Mouse (Mus musculus): ENCODE data around the gene Magohb.
A peak's percentile ranks its signal among the peaks of the same experiment; 100 is the strongest.
"Not testable (repeated sequence)": the region's sequence is repeated elsewhere in the genome, so short reads cannot be mapped to it uniquely, and the experiment has no call there.

Magohb gene

DNA sequence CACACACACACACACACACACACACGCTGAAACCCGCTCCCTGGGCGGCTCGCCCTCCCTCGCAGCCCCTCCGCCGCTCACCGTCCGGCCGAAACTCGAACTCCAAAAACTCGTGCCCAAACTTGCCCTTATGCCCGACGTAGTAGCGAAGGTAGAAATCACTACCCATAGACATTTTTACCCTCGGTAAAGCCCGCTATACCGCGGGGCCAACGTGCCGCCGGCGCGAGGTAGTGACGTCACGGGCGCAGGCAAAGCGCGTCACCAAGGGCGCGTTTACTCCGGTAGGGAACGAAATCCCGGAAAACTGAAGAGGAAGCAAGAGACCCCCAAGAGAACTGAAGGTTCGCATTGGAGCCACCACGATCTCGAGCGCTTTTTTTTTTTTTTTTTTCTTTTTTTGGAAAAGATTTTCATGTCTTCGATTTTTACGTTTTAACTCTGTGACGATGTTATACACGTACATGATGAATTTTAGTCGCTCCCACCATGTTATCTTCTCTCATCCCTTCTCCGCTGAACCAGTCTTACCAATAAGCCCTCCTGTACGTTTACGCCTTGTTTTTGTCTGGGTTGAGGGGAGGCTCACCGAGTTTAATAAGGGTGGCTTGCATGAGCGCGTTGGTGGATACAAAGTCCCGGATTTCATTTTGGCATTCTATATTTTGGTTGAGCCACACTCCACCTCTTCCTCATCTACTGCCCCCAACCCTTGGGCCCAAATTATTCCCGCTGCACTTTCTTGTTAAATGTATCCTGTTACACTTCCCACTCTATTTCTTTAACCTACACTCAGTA is at the start of gene Magohb:
Gene Magohb, minus strand, starts transcription at position 254 of the 798 bp plus-strand sequence.
- peak; percentile 94 for DNase-seq (ENCODE audit: low read depth)

DNA sequence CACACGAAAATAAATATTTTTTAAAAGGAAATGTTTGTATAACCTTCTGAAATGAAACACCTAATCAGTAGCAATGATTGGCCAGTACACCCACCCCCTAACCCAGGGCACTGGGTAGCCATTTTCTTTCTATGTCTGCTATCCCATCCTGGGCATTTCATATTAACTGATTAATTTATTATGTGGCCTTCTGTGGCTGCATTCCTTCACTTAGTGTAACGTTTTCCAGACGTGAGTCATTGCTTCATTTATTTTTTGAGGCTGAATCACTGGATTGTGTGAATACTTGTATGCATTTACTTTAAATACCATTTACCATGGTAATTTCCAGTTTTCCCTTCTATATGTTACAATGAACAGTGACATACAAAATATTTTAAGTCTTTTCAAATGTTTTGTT is 47.0 kb upstream of the Magohb start:
- DNase-seq (ENCODE audit: low read depth) = peak; percentile 68

DNA sequence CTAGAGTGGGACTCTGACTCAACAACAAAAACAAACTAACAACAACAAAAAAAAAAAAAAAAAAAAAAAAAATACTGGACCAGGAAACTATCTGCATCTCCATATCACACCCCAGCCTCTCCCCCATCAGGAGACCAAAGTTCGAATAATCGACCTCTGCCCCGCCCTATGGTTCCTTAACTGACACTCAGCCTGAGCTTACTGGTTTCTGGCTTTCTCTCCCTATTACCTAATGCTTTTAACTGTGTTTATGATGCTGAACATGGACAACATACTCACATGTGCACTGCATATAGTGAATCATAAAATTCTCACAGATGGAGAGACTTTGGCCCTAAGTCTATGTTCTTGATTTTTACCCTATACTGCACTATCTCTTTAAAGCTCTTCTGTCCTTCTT is 46.3 kb upstream of the Magohb start:
- peak; percentile 24 for DNase-seq (ENCODE audit: low read depth)

DNA sequence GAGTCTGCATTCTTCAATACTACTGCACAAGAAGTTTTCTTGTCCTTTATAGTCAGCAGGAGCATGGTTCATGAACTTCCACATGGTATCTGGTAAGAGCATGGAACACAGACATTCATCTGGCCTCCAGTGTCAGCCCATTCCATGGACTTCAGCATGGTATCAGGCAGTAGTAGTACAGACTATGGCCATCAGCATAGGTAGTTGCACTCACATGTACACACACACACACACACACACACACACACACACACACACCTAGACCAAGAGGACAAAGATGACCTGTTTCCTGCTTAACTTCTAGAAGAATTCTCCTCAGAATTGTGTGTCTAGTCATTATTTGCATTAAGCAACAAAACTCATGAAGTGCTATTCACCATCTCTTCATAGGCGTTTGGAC is 45.7 kb upstream of the Magohb start:
- DNase-seq (ENCODE audit: low read depth) = no peak

DNA sequence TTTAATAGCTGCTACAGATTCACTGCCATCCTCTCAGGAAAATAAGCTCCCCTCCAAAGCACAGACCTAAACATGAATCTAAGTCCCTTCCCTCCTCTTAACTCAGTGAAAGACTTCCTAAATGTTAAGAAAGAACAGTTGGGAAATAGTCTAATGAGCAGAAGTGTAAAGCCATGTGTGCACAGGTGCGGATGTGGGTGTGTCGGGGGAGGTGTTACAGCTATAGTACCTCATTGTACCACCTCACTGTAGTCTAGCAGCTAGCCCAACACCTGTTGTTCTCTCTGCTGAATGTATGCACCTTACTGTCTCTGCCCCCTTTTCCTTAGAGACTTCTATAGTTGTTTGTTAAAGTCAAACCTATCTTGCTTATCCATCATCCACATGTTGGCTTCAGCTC is 34.0 kb upstream of the Magohb start:
- no peak for DNase-seq (ENCODE audit: low read depth)

DNA sequence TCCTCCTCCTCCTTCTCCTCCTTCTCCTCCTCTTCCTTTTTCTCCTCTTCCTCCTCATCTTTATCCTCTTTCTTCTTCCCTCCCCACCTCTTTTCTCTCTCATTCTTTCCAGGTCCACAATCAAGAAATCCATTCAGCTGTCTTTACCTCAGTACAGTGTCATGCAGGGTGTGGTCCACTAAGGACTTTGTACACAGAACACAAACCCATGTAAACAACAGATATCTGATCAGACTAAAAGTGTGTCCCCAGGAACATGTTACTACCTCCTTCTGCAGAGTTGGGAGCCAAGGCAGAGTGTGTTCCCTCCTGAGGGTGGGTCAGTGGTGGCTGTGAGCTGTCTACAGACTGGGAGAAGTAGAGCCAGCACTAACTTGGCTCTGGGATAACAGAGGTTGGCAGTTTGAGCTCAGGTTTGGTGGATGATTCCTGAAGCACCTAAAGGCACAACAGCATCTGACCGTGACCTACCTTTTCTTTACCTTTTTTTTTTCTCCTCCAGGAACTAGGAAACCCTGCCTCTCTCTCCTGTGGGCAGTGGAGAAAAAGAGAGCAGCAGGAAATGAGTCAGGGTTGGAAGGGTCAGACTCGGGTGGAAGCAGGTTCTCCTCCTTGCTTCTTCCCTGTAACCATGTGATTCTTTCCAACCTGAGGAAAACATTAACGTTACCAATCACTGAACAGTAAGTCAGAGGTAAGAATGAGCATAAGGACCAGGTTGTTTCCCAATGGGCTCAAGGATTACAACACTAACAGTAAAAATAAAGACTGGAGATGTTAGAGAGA is 29.0 kb upstream of the Magohb start:
- DNase-seq (ENCODE audit: low read depth) = no peak

DNA sequence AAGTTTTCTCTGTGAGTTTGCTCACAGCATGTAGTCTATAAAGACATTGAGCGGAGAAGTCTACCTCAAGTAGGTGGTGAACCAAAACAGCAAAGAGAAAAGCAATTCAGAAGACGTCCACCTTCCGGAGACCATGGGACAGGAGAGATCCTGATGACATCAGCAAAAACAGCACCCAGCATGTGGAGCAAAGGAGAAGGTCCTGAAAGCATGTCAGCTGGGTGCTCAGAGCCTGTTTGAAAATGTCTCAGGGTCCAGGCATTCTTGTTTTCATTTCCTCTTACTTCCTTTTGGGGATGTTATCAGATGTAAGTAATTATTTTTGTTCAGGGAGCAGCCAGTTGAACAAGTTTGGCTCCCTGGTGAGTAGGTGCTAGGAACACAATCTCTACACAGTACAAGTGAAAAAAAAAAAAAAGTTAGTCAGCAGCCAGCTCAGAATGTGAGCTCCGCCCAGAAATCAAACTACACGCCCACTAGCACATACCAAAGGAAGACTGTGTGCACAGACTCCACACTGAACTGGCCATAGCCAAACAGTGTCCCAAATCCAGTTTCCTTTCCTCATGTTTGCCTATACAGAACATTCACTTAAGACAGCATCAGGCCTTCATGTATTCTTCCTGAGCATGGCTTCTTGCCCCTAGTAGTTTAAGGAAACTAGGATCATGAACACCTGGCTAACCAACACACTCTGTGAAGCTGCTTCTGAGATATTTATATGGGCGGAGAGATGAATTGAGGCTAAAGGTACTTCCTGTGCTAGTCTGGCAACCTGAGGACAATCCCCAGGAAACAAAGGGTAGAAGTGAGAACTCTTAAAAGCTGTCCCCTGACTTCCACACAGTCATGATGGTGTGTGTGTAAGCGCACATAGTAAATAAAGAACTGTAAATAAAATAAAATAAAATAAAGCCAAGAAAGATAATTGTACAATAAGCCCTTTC is 23.4 kb upstream of the Magohb start:
- DNase-seq (ENCODE audit: low read depth) = peak; percentile 64

DNA sequence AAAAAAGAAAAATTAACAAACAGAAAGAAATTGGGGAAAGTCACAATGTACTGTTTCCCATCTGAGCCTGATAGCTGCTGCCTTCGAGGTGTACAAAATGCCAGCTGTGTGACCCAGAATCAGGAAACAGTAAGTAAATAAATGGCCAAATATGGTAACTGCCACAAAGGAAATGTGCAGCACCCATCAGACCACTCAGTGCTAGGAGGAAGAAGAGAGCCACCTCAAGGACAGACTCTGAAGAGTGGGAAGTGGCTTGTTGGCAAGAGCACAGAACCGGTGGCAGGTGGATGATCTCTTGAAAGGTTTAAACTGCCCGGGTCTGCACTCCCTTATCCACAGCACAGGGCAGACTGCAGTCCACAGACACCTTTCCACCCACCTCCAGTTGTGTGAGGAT is 15.0 kb upstream of the Magohb start:
- no peak for DNase-seq (ENCODE audit: low read depth)

DNA sequence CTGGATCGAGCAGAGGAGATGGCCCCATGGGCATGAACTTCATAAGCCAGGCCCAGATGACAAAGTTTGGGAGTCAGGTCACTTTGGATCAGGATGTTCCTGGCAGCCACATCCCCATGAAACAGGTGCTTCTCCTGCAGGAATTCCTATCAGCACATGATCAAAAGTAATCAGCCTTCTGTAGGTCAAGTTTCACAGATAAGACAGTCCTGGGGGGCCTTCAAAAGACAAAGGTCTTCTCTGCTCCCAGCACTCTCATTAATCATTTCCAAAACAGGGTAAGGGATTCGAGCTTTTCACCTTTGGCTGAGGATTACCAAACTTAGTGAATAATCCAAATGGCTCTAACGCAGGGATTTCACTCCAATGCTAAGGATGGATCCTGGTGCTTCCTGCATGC is 11.7 kb upstream of the Magohb start:
- no peak for DNase-seq (ENCODE audit: low read depth)

DNA sequence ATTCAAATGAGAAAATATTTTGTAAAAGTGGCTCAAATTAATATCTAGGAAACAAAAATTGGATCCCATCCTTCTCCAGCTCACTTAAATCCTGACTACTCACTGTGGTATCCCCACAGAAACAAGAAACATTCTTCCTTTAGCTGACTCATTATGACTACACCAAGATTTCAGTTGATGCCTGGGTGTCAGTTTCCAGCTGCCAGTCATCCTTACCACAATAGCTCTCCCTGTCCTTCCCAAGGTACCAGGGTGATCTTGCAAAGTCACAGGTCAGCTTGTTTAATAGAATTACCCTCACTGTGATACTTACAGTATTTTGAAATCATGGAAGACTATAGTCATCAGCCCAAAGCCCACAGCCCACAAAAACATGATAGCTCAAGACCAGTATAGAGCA is 5.5 kb upstream of the Magohb start:
- DNase-seq (ENCODE audit: low read depth) = peak; percentile 75

DNA sequence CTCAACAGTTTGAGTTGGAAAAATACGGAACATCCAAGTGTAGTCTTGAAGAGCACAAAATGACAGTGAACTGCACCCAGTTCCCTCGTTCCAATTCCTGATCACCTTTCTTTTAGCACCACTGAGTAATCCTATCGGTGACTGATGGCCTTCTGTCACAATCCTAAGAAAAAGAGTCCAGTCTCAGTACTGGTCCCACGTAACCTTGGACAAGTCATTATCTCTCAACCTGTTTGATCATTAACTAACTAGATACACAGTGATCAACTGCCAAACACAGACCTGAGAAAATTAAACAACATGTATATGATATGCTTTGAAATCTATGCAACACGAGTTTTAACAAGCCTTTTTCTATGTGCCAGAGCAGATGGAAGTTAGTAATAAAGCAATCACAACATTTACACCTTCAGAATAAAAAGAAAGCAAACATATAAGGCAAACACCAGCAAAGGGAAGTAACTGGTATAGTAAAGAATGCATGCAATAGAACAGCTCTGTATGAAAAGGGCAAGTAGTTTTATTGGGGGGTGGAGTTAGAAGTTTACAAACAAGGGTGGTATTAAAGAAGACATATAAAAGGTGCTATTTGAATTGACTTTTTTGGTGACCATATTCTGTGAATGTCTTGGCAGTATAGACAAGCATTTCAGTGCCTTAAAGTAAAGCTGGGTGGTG is 1.5 kb upstream of the Magohb start:
- no peak for DNase-seq (ENCODE audit: low read depth)

DNA sequence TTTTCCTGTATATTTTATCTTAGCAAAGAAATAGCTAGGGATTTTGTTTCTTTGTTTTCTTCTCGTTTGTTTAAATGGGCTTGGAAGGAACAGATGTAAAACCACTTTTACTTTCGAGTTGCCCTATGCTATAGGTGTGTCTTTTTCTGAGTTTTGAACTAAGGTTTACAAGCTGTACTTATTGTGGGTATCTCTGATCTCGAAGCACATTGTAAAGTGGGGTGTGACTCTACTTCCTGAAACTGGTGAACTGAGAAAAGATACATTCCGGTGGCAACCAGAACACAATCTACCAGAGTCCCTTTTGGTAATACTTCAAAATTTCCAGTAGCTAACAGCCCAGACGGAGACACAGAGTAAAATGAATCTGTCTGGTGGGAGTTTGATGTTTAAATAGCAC is 872 bp upstream of the Magohb start:
- no peak for DNase-seq (ENCODE audit: low read depth)

DNA sequence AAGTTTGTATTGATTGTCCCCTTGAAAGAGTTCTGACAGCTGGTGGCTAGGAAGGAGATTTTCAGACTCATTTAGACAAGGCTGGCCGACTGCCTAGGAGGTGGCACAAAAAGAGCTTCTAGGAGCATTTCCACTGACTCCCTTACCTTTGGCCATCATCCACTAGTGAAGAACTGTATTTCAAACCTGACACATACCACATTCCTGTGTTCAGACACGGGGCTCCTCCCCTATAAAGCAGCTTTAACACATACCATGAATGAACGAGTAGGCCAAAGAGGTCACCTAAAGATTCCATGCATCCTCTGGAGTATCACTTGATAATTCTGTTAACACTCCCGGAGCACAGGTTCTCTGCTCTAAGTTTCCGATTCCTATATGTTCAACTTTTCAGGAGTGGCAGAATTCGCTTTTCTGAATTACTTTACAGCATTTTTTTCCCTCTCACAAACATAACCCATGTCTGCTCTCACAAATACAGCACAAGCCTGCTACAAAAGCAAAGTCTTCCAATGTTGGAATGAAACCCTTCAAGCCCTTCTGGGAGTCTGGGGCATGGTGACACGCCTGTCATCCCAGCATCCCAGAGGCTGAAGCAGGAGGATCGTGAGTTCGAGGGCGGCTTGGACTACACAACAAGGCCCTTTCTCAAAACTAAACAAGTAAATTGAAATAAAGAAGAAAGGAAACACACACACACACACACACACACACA is 611 bp downstream of the Magohb start:
- DNase-seq (ENCODE audit: low read depth) = peak; percentile 58

DNA sequence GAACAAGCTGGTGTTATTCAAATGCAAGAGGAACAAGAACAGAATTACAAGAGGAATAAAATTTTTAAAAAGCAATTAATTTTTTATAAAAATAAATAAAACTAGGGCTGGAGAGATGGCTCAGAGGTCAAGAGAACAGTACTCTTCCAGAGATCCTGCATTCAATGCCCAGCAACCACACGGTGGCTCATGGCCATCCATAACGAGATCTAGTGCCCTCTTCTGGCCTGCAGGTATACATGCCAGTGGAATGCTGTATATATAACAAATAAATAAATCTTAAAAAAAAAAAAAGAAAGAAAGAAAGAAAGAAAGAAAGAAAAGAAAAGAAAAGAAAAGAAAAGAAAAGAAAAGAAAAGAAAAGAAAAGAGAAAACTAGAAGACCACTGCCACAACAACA is 2.6 kb downstream of the Magohb start:
- peak; percentile 83 for DNase-seq (ENCODE audit: low read depth)

DNA sequence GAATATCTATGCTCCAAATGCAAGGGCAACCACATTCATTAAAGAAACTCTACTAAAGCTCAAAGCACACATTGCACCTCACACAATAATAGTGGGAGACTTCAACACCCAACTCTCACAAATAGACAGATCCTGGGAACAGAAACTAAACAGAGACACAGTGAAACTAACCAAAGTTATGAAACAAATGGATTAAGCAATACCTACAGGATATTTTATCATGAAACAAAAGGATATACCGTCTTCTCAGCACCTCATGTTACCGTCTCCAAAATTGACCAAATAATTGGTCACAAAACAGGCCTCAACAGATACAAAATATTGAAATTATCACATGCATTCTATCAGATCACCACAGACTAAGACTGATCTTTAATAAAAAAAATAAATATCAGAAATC is 14.9 kb downstream of the Magohb start:
- DNase-seq (ENCODE audit: low read depth) = not testable (repeated sequence)

DNA sequence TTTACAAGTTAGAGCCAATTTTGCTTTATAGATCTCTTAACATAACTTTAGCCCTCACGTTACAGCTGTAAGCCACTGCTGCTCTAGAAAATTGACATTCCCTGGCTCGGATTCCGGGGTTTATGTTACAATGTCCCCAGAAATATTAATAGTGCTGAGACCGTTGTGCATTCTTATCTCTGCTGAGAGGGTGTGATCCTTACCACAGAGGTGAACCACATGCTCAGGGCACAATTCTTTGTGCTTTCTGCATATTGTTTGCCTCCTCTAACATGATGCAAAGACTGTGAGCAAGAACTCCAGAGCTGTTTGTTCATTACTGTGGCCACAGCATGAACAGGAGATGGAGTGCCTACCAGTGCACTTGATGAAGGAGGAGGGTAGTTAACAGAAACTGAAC is 16.4 kb downstream of the Magohb start:
- DNase-seq (ENCODE audit: low read depth) = no peak

DNA sequence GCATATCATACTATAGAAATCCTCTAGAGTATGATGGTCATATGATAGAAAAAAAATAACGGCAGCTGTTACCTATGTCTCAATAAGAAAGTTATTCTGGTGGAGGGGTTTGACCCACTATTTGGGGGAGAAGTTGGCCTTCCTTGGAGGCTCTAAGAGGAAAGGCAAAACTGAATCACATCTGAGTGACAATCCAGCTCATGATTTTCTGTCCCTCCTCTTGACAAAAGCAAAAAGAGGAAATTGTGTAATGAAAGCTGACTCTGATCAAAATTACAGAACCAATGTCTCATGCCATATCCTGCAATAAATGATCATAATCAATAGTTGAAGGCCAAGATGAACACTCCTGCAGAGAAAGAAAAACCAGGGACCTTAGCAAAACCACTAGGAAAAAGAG is 20.7 kb downstream of the Magohb start:
- no peak for DNase-seq (ENCODE audit: low read depth)

DNA sequence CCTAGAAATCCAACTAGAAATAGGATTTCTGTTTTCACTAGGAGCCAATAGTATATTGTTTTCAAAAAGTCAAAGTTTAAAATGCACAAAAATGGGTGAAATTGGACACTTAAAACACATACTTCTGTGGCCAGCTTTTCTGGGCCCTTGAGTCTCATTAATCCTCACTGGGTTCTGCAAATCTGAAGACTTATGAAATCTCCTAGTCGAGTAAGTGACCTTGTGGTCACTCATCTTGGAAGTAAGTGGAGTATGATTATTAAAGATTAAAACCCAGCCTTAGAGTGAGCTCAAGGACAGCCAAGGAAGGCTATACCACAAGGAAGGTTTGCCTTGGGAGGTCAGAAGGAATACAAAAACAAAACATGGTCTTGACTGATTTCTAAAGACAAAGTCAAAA is 22.7 kb downstream of the Magohb start:
- DNase-seq (ENCODE audit: low read depth) = peak; percentile 50

DNA sequence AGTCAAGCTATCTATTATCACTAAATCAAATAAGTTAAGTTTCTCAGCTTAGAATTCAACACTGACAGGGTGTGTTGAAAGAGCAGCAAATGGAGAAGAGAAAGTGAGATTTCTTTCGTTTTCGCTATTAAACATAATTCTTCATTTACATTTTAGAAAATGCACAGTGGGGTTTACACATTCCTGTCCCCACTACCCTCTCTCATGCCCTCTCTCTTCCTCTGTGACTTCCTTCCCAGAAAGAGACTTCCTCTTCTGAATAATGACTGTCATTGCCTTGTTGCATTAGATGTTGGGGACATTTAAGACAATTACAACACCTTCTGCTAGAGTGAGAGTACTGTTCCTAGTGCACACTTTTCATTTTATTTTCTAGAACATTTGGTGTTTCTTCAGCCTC is 23.4 kb downstream of the Magohb start:
- DNase-seq (ENCODE audit: low read depth) = no peak

DNA sequence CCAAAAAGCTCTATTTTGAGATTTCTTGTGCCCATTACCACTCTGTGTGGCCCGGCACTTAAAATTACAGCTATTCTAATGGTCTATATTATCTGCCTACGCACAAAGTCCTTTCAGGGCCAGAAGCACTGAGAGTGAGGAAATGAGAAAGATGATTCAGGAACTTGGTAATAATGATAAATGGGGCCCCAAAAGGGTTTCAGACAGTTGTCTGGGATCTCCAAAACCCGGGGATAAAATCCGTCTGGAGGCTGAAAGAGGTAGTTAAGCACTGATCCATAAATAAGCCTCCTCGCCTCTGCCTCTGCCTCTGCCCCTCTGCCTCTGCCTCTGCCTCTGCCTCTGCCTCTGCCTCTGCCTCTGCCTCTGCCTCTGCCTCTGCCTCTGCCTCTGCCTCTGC is 28.9 kb downstream of the Magohb start:
- DNase-seq (ENCODE audit: low read depth) = no peak

DNA sequence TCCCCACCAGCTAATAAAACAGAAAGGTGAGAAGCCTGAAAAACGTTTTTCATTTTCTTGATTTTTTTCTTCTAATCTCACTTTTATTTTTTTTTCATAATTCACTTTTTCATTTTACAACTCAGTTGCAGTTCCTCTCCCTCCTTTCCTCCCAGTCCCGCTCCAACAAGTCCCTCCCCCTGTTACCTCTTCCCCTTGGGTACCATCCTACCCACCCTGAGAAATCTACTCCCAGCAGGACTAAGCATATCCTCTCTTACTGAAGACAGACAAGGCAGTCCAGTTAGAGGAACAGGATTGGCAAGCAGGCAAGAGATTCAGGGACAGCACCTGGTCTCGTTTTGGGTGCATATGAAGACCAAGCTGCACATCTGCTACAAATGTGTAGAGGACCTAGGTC is 30.3 kb downstream of the Magohb start:
- DNase-seq (ENCODE audit: low read depth) = no peak
